ENCODE assay signal across 26 mouse cellular contexts in genomic region chrX:101481604-101482350, GRCm38 (mm10). TPM values are rescaled to one million over a fixed set of nuclear protein-coding genes. Genes with fewer than 3 reads are reported as not detected.
"Had no signal": no experiment of that assay in that cellular context is flagged by ENCODE, and none has a peak within 500 bp of the region (broad histone marks: within the 10 kb centered on the region; RNA-seq: fewer than 3 reads in every experiment).

No protein-coding gene starts in this region.

- H3K36me3 ChIP-seq: hindbrain, embryonic 15.5 days; limb, embryonic 15.5 days had no signal

- H3K9ac ChIP-seq: heart, embryonic 12.5 days; hindbrain, embryonic 12.5 days; hindbrain, embryonic 15.5 days; kidney, embryonic 15.5 days; limb, embryonic 13.5 days; limb, embryonic 15.5 days; liver, embryonic 12.5 days; liver, embryonic 14.5 days had no signal

- H3K27ac ChIP-seq: heart, embryonic 10.5 days; hindbrain, embryonic 10.5 days; hindbrain, embryonic 12.5 days; hindbrain, embryonic 15.5 days; hindbrain, postnatal 0 days; kidney, embryonic 15.5 days; kidney, postnatal 0 days; limb, embryonic 13.5 days; limb, embryonic 15.5 days; liver, embryonic 12.5 days; liver, embryonic 14.5 days had no signal

- H3K27me3 ChIP-seq: heart, embryonic 12.5 days; hindbrain, embryonic 12.5 days; hindbrain, embryonic 15.5 days; limb, embryonic 13.5 days; limb, embryonic 15.5 days; liver, embryonic 12.5 days had no signal

- H3K4me3 ChIP-seq: heart, embryonic 10.5 days; heart, embryonic 12.5 days; hindbrain, embryonic 10.5 days; hindbrain, embryonic 12.5 days; hindbrain, embryonic 15.5 days; kidney, embryonic 15.5 days; limb, embryonic 13.5 days; limb, embryonic 15.5 days; liver, embryonic 12.5 days had no signal

- DNase-seq: gastrocnemius, postnatal 10 days; gastrocnemius, postnatal 25 days; heart, adult 18-20 months; heart, postnatal 10 days; heart, postnatal 4 days; kidney, adult 11 months; kidney, adult 2 months; kidney, adult 9 months; kidney, postnatal 14 days; kidney, postnatal 36 days; layer of hippocampus, adult 9-11 months; layer of hippocampus, postnatal 36 days had no signal

- H3K4me1 ChIP-seq: heart, embryonic 10.5 days; heart, embryonic 12.5 days; hindbrain, embryonic 10.5 days; hindbrain, embryonic 12.5 days; hindbrain, embryonic 15.5 days; kidney, embryonic 15.5 days; limb, embryonic 13.5 days; limb, embryonic 15.5 days; liver, embryonic 12.5 days had no signal

- H3K9me3 ChIP-seq: heart, embryonic 10.5 days; heart, embryonic 12.5 days; hindbrain, embryonic 10.5 days; hindbrain, embryonic 12.5 days; hindbrain, embryonic 15.5 days; kidney, embryonic 15.5 days; limb, embryonic 13.5 days; limb, embryonic 15.5 days; liver, embryonic 12.5 days had no signal

- ATAC-seq: hindbrain, postnatal 0 days; intestine, embryonic 16.5 days; liver, embryonic 12.5 days had no signal

RNA-seq across cellular contexts. Expression of gene Itgb1bp2, which starts 32.9 kb away (rescaled TPM):
- total RNA-seq: granulocyte monocyte progenitor cell, adult 5-6 weeks had no signal
